Mouse (Mus musculus) spleen, adult 2 months (tissue): ENCODE measurements at regions not wholly inside any gene's neighbourhood (a gene's known extent, or its start where the extent isn't known, plus 50 kb on each side); places are given as distances from the start of the nearest gene placed in this dataset.

ENCODE experiments used
- CTCF ChIP-seq: fragments of 200-500 bp; IDR thresholded peaks from 2 replicates; pipeline ENCODE4 v1.5.1; 2011; ENCODE audit warnings: mild to moderate bottlenecking, inconsistent platforms; ENCODE audit not compliant: insufficient read depth, insufficient read length, insufficient replicate concordance; ENCODE audit errors: extremely low read depth
- POLR2A ChIP-seq: fragments of 200-500 bp; IDR thresholded peaks from 2 replicates; pipeline ENCODE4 v1.6.1; 2011; ENCODE audit warnings: low read depth, low read length, inconsistent platforms

DNA sequence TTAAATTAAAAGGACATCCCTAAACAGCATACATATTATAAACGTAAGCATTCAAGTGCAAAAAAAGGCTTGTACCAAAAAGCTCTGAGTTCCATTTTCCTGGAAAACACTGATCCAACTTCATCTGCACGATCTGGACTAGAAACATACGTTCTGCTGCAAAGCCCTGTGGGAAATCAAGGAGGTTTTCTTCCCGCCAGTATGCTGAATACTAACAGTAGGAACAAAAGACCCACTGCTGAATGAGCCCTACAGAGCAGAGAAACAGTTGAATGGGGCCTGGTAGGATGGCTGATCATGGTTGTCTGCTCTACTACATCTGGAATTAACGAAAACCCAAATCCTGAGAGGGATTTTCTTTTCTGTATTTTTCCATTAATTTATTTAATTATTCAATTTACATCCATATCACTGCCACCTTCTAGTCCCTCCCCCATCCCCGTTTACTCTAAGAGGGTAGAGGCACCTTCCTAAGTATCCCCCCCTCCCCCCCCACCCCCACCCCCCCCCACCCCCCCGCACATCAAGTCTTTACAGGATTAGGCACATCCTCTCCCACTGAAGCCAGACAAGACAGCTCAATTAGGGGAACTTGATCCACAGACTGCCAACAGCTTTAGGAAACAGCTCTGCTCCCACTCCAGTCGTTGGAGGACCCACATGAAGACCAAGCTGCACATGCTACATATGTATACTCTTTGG, 439.5 kb downstream of the Rapgef2 start:
- no peak for TF ChIP-seq CTCF
- TF ChIP-seq POLR2A: no peak
